Mouse (Mus musculus) liver, adult 2 months (tissue): Measurements from ENCODE around the gene Klkb1. TPM values are rescaled to one million over a fixed set of nuclear protein-coding genes. Genes with fewer than 3 reads are reported as not detected.
"Not testable (repeated sequence)": the region's sequence is repeated elsewhere in the genome, so short reads cannot be mapped to it uniquely, and the experiment has no call there.

Source experiments
- DNase-seq: peaks from one replicate; pipeline ENCODE4 v3.0.0-alpha.2; 2011; ENCODE audit warnings: low read depth, low spot score; ENCODE audit errors: extremely low read depth
- H3K27ac ChIP-seq: fragments of 200-500 bp; replicated peaks from 2 replicates; pipeline ENCODE4 v1.5.1; 2012; ENCODE audit warnings: low read depth, mild to moderate bottlenecking, control low read depth, inconsistent platforms, low read length; ENCODE audit not compliant: insufficient read depth
- H3K27me3 ChIP-seq: fragments of 200-500 bp; 2 replicates; pipeline ENCODE4 v1.6.1; 2012; ENCODE audit warnings: mild to moderate bottlenecking, moderate library complexity, low read length, inconsistent platforms; ENCODE audit not compliant: control insufficient read depth, insufficient read depth
- H3K36me3 ChIP-seq: fragments of 200-500 bp; 2 replicates; pipeline ENCODE4 v1.6.1; 2012; ENCODE audit warnings: low read length, inconsistent platforms; ENCODE audit not compliant: control insufficient read depth, insufficient read depth
- H3K4me1 ChIP-seq: fragments of 200-500 bp; 2 replicates; pipeline ENCODE4 v1.6.1; 2011; ENCODE audit warnings: low read length; ENCODE audit not compliant: control insufficient read depth, insufficient read depth
- H3K4me3 ChIP-seq: fragments of 200-500 bp; 2 replicates; pipeline ENCODE4 v1.5.1; 2011; ENCODE audit warnings: low read depth, mild to moderate bottlenecking, control low read depth, low read length, moderate library complexity; ENCODE audit not compliant: insufficient read depth
- H3K79me2 ChIP-seq: fragments of 200-500 bp; 2 replicates; pipeline ENCODE4 v1.6.1; 2012; ENCODE audit warnings: inconsistent platforms, mild to moderate bottlenecking, low read length, moderate library complexity; ENCODE audit not compliant: control insufficient read depth, insufficient read depth
- H3K9ac ChIP-seq: fragments of 200-500 bp; 2 replicates; pipeline ENCODE4 v1.6.1; 2012; ENCODE audit warnings: low read depth, mild to moderate bottlenecking, control low read depth, inconsistent platforms, low read length
- CTCF ChIP-seq: fragments of 200-500 bp; IDR thresholded peaks from 2 replicates; pipeline ENCODE4 v1.5.1; 2011; ENCODE audit warnings: low read depth, low read length, control low read depth
- POLR2A ChIP-seq: fragments of 200-500 bp; IDR thresholded peaks from 2 replicates; pipeline ENCODE4 v1.6.1; 2011; ENCODE audit warnings: low read length, control low read depth; ENCODE audit not compliant: insufficient read depth; ENCODE audit errors: extremely low read depth
- WGBS: fragments of 180-500 bp; shearing (Covaris S2); methylation state at CpG from one replicate; pipeline ENCODE4 v1.1.7; 2018; 5-methylcytosine and 5-hydroxymethylcytosine counted together
- polyA plus RNA-seq: library from polyadenylated mRNA; depleted of rRNA; stranded (reverse); fragments of >200 nt; gene quantifications from 2 replicates; pipeline ENCODE4 v1.2.3, GENCODE M21; 2012
- total RNA-seq: library from RNA; depleted of rRNA; stranded (reverse); fragments of >200 nt; gene quantifications from 2 replicates; pipeline ENCODE4 v1.2.3, GENCODE M21; 2014

The Klkb1 gene
- total and polyA plus RNA-seq, 2 experiments, result 62.6 to 205 TPM

- peaks cover 4% of the 10 kb centered on the region; the same call in 1 of the 2 replicates for H3K79me2 ChIP-seq
- peak overlapping the region; percentile 49 for H3K9ac ChIP-seq
- DNase-seq, result peak; percentile 58
- no peaks in the 10 kb centered on the region for H3K27me3 ChIP-seq
- H3K4me3 ChIP-seq, result peak overlapping the region; percentile 32
- 38% methylated on average over 3 of the region's 3 CpGs for WGBS
- peak overlapping the region; percentile 75 for H3K27ac ChIP-seq
- peaks cover 11% of the 10 kb centered on the region for H3K36me3 ChIP-seq
- peaks cover 17% of the 10 kb centered on the region for H3K4me1 ChIP-seq
- TF ChIP-seq CTCF, result no peak
- TF ChIP-seq POLR2A, result no peak
Measured at GRCm38 (mm10) chr8:45330856-45331255, 36.2 kb upstream of the Klkb1 start.

GRCm38 (mm10) chr8:45329206-45329980 lies 34.7 kb upstream of the Klkb1 start:
- Histone ChIP-seq H3K27me3 (no peaks in the 10 kb centered on the region), H3K36me3 (peaks cover 11% of the 10 kb centered on the region), H3K4me1 (peaks cover 23% of the 10 kb centered on the region), H3K79me2 (peaks cover 4% of the 10 kb centered on the region; the same call in 1 of the 2 replicates), H3K27ac (peak overlapping the region; percentile 51), H3K9ac (no peak overlapping the region), H3K4me3 (no peak overlapping the region)
- peak; percentile 99 for DNase-seq
- TF ChIP-seq CTCF (no peak), POLR2A (no peak)
- 31% methylated on average over 6 of the region's 6 CpGs for WGBS

- H3K4me1 ChIP-seq, result peaks cover 21% of the 10 kb centered on the region
- not testable (repeated sequence) for H3K4me3 ChIP-seq, H3K9ac ChIP-seq, H3K27ac ChIP-seq, H3K79me2 ChIP-seq, H3K27me3 ChIP-seq
- peaks cover 17% of the 10 kb centered on the region for H3K36me3 ChIP-seq
- DNase-seq, result peak; percentile 65
Measured at GRCm38 (mm10) chr8:45327076-45327475, 32.4 kb upstream of the Klkb1 start.

GRCm38 (mm10) chr8:45324151-45324550 lies 29.5 kb upstream of the Klkb1 start:
- Histone ChIP-seq H3K4me1 (peaks cover 19% of the 10 kb centered on the region), H3K9ac (0 out of 2 replicates have a peak overlapping the region, but pooled peaks have one; percentile 58), H3K27me3 (no peaks in the 10 kb centered on the region), H3K79me2 (peaks cover 5% of the 10 kb centered on the region; the same call in 1 of the 2 replicates), H3K4me3 (no peak overlapping the region), H3K27ac (peak overlapping the region; percentile 93), H3K36me3 (peaks cover 40% of the 10 kb centered on the region)
- TF ChIP-seq POLR2A (no peak), CTCF (no peak)
- 23% methylated on average over 4 of the region's 4 CpGs for WGBS
- peak; percentile 93 for DNase-seq

GRCm38 (mm10) chr8:45321365-45321764 lies 26.7 kb upstream of the Klkb1 start:
- TF ChIP-seq CTCF (no peak), POLR2A (no peak)
- 68% methylated on average over 2 of the region's 2 CpGs for WGBS

GRCm38 (mm10) chr8:45320930-45321329 lies 26.3 kb upstream of the Klkb1 start:
- no peak for DNase-seq
- no peak overlapping the region for H3K27ac ChIP-seq

More at GRCm38 (mm10) chr8:45321365-45321764, 26.7 kb upstream of the Klkb1 start:
- Histone ChIP-seq H3K4me3 (no peak overlapping the region), H3K9ac (no peak overlapping the region), H3K36me3 (peaks cover 50% of the 10 kb centered on the region), H3K79me2 (peaks cover 5% of the 10 kb centered on the region; the same call in 1 of the 2 replicates), H3K4me1 (peaks cover 12% of the 10 kb centered on the region), H3K27ac (no peak overlapping the region), H3K27me3 (no peaks in the 10 kb centered on the region)
- no peak for DNase-seq

More at GRCm38 (mm10) chr8:45320930-45321329, 26.3 kb upstream of the Klkb1 start:
- Histone ChIP-seq H3K9ac (no peak overlapping the region), H3K4me3 (no peak overlapping the region), H3K4me1 (peaks cover 12% of the 10 kb centered on the region), H3K79me2 (peaks cover 5% of the 10 kb centered on the region; the same call in 1 of the 2 replicates), H3K36me3 (peaks cover 50% of the 10 kb centered on the region), H3K27me3 (no peaks in the 10 kb centered on the region)
- 75% methylated on average over 1 of the region's 1 CpGs for WGBS
- TF ChIP-seq POLR2A (no peak), CTCF (no peak)
